Mouse (Mus musculus): ENCODE results near the gene Gm20388.
"Not testable (repeated sequence)": the region's sequence is repeated elsewhere in the genome, so short reads cannot be mapped to it uniquely, and the experiment has no call there.

The Gm20388 gene

DNA sequence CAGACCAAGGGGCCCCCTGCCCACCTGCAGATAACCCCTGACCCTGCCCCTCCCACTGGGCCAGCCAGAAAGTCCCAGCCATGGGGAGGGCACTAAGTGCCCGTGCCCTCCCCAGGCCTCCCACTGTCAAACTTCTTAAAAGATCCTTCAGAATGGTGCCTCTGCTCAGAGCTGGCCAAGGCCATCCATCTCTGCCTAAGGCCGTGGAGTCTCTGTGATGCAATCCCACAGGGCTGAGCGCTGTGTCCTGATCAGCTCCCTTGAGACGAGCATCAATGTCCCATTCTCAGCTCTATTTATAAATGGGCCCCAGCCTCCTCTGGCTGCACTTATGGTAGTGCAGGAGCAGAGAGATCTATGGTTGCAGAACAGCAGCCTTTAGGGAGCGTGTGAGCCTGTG lies 1403.4 kb downstream of the Gm20388 start:
- DNase-seq (ENCODE audit: low spot score): no peak

- DNase-seq (ENCODE audit: low spot score): no peak
Observed at GRCm38 (mm10) chr8:121315569-121315968, 1404.9 kb downstream of the Gm20388 start.

DNA sequence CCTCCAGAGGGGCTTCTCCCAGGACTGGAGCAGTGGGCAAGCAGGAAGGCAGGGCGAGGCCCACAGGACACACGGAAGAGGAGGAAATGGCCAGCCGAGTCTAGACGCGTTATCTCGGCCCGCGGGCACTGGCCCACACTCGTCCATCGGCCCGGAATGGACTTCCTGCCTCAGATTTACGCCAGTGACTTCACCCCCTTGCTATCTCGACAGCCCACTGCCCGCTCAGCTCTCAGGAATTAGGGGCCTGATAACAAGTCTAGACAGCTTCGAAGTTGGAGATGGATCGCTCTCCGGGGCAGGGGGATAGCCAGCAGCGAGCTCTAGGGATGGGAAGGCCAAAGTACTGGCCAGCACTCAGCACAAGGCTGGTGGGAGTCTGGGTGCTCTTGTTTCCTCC lies 1405.4 kb downstream of the Gm20388 start:
- DNase-seq (ENCODE audit: low spot score): peak; percentile 16

DNA sequence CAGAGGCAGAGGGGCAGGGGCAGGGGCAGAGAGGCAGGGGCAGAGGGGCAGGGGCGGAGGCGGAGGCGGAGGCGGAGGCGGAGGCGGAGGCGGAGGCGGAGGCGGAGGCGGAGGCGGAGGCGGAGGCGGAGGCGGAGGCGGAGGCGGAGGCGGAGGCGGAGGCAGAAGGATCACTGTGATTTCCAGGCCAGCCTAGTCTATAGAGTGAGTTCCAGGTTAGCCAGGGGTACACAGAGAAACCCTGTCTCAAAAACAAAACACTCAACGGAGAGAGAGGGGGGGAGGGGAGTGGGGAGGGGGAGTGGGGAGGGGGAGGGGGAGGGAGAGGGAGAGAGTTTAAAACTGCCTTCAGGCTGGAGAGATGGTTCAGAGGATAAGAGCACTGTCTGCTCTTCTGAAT lies 1408.1 kb downstream of the Gm20388 start:
- DNase-seq (ENCODE audit: low spot score): not testable (repeated sequence)

- DNase-seq (ENCODE audit: low spot score): no peak
Observed at GRCm38 (mm10) chr8:121319491-121319890, 1408.8 kb downstream of the Gm20388 start.

- no peak for DNase-seq (ENCODE audit: low spot score)
Observed at GRCm38 (mm10) chr8:121326164-121326910, 1415.7 kb downstream of the Gm20388 start.

DNA sequence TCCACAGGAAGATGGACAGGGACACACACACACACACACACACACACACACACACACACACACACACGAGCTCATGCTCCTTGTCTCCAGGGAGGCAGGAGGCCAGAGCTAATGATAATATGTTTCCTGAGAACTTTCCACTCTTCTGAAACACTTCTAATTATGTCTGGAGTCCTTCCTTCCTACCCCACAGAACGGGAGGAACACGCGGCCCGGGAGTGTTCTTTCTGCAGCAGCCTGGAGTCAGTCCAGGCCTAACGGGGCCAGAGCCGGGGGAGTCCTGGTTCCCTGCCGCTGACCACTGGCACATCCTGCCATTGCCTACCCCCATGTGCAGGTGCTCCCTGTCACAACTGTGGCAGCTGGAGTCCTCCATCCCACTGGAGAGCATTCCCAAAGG lies 1421.8 kb downstream of the Gm20388 start:
- no peak for DNase-seq (ENCODE audit: low spot score)

- DNase-seq (ENCODE audit: low spot score): no peak
Observed at GRCm38 (mm10) chr8:121334495-121335424, 1424.1 kb downstream of the Gm20388 start.

DNA sequence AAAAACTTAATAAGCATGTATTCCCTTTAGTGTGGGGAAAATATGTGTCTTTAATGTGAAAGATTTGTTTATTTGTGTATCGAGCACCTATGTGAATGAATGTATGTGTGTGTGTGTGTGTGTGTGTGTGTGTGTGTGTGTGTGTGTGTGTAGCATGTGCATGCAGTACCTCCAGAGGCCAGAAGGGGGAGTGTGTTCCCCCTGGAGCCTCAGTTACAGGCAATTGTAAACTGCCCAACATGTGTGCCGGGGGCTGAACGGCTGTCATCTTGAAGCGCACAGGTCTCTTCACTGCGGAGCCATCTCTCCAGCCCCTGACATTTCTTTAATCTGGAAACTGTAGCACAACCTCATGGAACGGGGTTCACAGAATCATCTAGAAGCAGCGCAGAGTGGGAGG lies 1425.0 kb downstream of the Gm20388 start:
- no peak for DNase-seq (ENCODE audit: low spot score)

- no peak for DNase-seq (ENCODE audit: low spot score)
Observed at GRCm38 (mm10) chr8:121342931-121343330, 1432.3 kb downstream of the Gm20388 start.

DNA sequence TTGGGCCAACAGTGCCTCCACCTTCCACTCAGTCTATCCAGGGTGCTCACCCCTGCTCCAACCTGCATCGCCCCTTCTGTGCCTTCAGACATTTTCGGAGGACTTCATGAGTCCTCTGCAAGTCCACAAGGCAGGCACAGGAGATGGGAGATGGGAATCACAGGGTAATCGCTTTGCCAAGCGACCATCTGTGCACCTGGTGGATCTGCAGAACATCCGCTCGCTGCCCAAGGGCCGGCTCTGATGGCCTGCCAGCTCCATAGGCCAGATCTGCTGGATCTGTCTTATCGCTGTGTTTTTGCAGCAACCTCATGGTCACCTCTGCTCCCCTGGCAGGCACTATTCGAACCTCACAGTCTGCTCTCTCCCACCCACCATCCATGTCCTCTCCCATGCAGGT lies 1433.8 kb downstream of the Gm20388 start:
- DNase-seq (ENCODE audit: low spot score): no peak

DNA sequence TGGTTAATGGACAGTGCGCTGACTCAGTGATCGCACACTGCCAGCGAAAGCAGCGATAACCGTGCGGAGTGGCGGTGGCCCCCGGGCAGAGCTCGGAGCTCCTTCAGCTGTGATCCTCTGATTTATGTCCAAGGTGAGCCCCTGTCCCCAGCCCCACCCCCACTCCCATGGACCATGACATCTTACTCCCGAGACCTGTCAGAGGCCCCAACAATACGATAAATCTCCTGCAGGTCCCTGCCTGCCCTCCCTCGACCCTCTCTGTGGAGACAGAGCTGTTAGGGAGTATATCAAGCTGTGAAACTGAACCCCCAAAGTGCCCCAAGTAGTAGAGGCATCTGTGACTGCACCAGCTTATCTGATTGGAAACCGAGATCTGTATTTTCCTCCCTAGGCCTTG lies 1435.5 kb downstream of the Gm20388 start:
- no peak for DNase-seq (ENCODE audit: low spot score)

DNA sequence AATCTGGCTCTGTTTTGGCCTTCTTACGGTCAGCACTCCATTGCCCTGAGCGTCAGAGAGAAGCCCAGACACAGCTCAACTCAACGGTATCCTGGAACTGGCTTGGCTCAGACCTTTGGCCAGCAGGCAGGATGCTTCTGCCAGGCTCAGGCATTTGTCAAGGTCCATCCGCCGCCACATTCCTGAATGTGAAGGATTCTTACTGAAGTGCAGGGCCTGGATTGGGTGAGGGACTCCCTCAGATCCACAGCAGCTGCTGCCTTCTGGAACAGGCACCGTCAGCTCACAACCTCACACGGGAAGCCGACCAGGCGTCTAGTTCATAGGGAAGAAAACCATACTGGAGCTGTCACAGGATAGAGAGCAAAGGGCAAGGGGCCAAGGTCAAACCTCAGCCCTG lies 1436.2 kb downstream of the Gm20388 start:
- DNase-seq (ENCODE audit: low spot score): no peak

DNA sequence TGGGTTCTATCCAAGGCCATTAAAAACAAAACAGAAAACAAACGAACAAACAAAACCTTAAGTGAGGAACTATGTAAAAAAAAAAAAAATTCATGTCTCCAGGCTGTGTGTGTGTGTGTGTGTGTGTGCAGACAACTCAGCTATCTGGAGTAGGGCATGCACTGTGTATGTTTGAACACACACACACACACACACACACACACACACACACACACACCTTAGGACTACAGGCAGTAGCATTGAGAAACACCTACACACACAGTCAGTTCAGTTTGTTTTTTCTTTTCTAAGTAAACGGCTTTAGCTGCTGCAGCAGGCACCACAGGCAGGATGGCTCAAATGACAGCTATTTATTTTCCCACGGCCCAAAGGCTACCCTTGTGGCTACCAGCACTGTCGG lies 1438.4 kb downstream of the Gm20388 start:
- DNase-seq (ENCODE audit: low spot score): no peak

GRCm38 (mm10) chr8:121350803-121351202 lies 1440.2 kb downstream of the Gm20388 start:
- no peak for DNase-seq (ENCODE audit: low spot score)

- DNase-seq (ENCODE audit: low spot score): no peak
Observed at GRCm38 (mm10) chr8:121354844-121355243, 1444.2 kb downstream of the Gm20388 start.

- no peak for DNase-seq (ENCODE audit: low spot score)
Observed at GRCm38 (mm10) chr8:121357451-121357850, 1446.8 kb downstream of the Gm20388 start.

GRCm38 (mm10) chr8:121358609-121359008 lies 1448.0 kb downstream of the Gm20388 start:
- DNase-seq (ENCODE audit: low spot score): no peak

- DNase-seq (ENCODE audit: low spot score): no peak
Observed at GRCm38 (mm10) chr8:121359131-121359981, 1448.7 kb downstream of the Gm20388 start.

- no peak for DNase-seq (ENCODE audit: low spot score)
Observed at GRCm38 (mm10) chr8:121360001-121360400, 1449.4 kb downstream of the Gm20388 start.

- no peak for DNase-seq (ENCODE audit: low spot score)
Observed at GRCm38 (mm10) chr8:121361166-121361565, 1450.5 kb downstream of the Gm20388 start.

GRCm38 (mm10) chr8:121364646-121365045 lies 1454.0 kb downstream of the Gm20388 start:
- DNase-seq (ENCODE audit: low spot score): no peak

All from urinary bladder, postnatal 25 days (tissue).